Mouse (Mus musculus) lung, adult 18-20 months (tissue): ENCODE data around the gene Olfr1228.

ENCODE experiments used
- DNase-seq, 2 experiments: peaks; one replicate each; pipeline ENCODE4 v3.0.0; 2022; ENCODE audit warnings: mixed read lengths in 2 of 2

Olfr1228 gene

DNA sequence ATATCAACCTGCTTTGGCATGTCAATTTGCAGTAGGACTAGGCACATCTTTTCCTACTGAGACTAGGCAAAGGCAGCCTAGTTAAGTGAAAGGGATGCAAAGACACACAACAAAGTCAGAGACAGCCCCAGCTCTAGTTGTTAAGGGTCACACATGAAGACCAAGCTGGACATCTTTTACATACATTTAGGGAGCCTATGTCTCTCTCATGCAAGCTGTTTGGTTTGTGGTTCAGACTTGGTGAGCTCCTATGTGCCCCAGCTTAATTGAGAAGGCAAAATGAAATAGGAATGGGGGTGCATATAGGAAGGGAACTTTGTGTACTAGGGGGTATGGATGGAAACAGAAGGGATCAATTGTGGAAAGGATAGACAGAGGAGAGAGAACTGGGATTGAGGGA, at the start of gene Olfr1228:
Gene Olfr1228, minus strand, starts transcription at position 101 of the 400 bp plus-strand sequence.
- no peak for DNase-seq

DNA sequence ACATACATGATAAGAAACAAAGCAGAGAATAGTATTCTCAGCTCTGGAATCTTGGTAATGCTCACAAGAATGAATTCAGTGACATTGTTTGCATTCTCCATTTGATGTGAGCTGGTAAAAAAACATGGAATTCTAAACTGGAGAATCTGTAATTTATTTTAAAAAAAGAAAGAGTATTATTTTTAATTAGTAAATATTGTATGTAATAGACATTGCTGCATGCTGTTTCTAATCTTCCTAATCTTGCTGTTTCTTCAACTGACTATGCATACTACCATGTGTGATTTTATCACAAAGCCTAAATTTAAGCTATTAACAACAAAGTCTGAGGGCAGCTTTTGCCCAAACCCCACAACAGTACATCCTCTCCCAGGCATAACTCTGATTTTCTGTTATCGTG, 43.3 kb upstream of the Olfr1228 start, which contains the start of gene Olfr1230:
Gene Olfr1230, minus strand, starts transcription at position 101 of the 400 bp plus-strand sequence.
- no peak for DNase-seq

DNA sequence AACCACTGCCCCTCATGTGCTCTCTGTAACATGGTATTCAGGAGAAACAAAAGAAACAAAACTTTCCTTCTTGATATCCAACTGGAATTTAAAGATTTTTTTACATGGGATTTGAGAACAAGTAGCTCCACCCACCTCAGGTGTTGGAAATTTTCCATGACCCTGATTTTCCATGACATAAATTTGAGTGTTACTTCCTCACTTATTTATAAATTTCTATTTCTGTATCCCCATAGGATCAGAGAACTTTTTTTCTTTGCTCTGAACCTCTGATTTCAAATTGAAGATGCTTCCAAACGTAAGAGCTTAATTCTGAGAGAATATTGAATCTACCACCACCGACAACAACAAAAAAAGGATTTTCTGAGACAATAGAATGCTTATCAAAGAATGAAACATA, 34.1 kb upstream of the Olfr1228 start, which contains the start of gene Olfr1229:
Gene Olfr1229, minus strand, starts transcription at position 101 of the 400 bp plus-strand sequence.
- DNase-seq = no peak

DNA sequence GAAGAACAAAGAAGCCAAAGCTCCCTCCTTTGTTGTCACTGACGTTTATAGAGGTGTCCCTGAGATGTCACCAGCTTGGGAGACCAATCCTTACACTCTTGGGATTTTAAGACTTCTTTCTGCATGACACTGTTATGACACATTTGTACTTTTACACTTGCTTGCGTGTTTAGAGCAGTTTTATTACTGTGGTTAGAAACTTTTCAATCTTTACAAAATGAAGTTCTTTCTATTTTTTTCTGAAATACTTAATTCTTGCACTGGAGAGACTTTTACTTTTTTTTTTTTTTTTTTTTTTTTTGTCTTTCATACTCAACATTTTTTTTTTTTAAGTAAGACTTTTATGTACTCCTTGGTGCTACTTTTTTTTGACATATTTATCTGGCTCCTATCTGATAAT, 53.9 kb downstream of the Olfr1228 start, which contains the start of gene Olfr1226:
Gene Olfr1226, minus strand, starts transcription at position 101 of the 400 bp plus-strand sequence.
- no peak for DNase-seq
